In genomic region chr7:80023621-80024435, GRCm38 (mm10) we compare ENCODE assay signal across 7 mouse cellular contexts. TPM values are rescaled to one million over a fixed set of nuclear protein-coding genes. Genes with fewer than 3 reads are reported as not detected.
DNase-seq lines count a peak whose midpoint lies in the region; ATAC-seq and TF ChIP-seq lines count a peak whose summit lies in the region.

No protein-coding gene starts in this region.

- H3K27me3 ChIP-seq in testis, adult 2 months (ENCODE audit: control insufficient read depth, insufficient read depth, low read length): no peaks in the 10 kb centered on the region; the same call in 1 of the 2 replicates
- H3K27me3 ChIP-seq in hindbrain, embryonic 12.5 days: no peaks in the 10 kb centered on the region
- H3K27me3 ChIP-seq in liver, embryonic 16.5 days (ENCODE audit: control insufficient read depth, insufficient read depth, low read depth, low read length): peaks cover 22% of the 10 kb centered on the region

- peaks cover 7% of the 10 kb centered on the region for H3K4me1 ChIP-seq in testis, adult 2 months (ENCODE audit: control insufficient read depth, insufficient read depth, low read length)
- peaks cover 23% of the 10 kb centered on the region for H3K4me1 ChIP-seq in hindbrain, embryonic 12.5 days
- peaks cover 3% of the 10 kb centered on the region for H3K4me1 ChIP-seq in liver, embryonic 16.5 days (ENCODE audit: control insufficient read depth, low read depth, low read length)

- no peaks in the 10 kb centered on the region for H3K36me3 ChIP-seq in testis, adult 2 months (ENCODE audit: control insufficient read depth, insufficient read depth, low read length)
- H3K36me3 ChIP-seq in hindbrain, embryonic 12.5 days: no peaks in the 10 kb centered on the region
- no peaks in the 10 kb centered on the region for H3K36me3 ChIP-seq in liver, embryonic 16.5 days (ENCODE audit: control insufficient read depth, insufficient read depth)

- peak overlapping the region; percentile 88 for H3K4me2 ChIP-seq in hindbrain, embryonic 12.5 days (replicated peaks)
- H3K4me2 ChIP-seq in liver, embryonic 16.5 days (ENCODE audit: low read depth, low read length): peak overlapping the region; percentile 83

- no peak overlapping the region for H3K27ac ChIP-seq in testis, adult 2 months (ENCODE audit: control insufficient read depth, insufficient read depth, low read depth, low read length)
- H3K27ac ChIP-seq in hindbrain, embryonic 12.5 days: peak overlapping the region; percentile 96
- peak overlapping the region; percentile 90 for H3K27ac ChIP-seq in liver, embryonic 16.5 days (ENCODE audit: low read length)

- TF ChIP-seq POLR2A in testis, adult 2 months (IDR thresholded peaks at IDR 0.05; ENCODE audit: control insufficient read depth, low read depth, low read length): no peak

- H3K9ac ChIP-seq in hindbrain, embryonic 12.5 days: no peak overlapping the region
- H3K9ac ChIP-seq in liver, embryonic 16.5 days (ENCODE audit: low read depth, low read length): no peak overlapping the region; the same call in 1 of the 2 replicates

- 74% methylated on average over 5 of the region's 5 CpGs for WGBS in hindbrain, embryonic 12.5 days
- 52% methylated on average over 5 of the region's 5 CpGs for WGBS in liver, embryonic 16.5 days (ENCODE audit: insufficient replicate concordance)

- no peak for DNase-seq in testis, postnatal 10 days (ENCODE audit: low spot score)
- DNase-seq in embryo, embryonic 10.5 days (ENCODE audit: low spot score): peak; percentile 63
- no peak for DNase-seq in layer of hippocampus, postnatal 14 days (ENCODE audit: low spot score in 2 of 2)

- peak; percentile 28; the same call in 1 of the 2 replicates for TF ChIP-seq CTCF in testis, adult 2 months (IDR thresholded peaks at IDR 0.05; ENCODE audit: control insufficient read depth, insufficient read depth, insufficient replicate concordance, low read depth, low read length)

- H3K4me3 ChIP-seq in testis, adult 2 months (ENCODE audit: control insufficient read depth, low read depth, low read length): no peak overlapping the region
- peak overlapping the region; percentile 85; the same call in 1 of the 2 replicates for H3K4me3 ChIP-seq in hindbrain, embryonic 12.5 days
- H3K4me3 ChIP-seq in liver, embryonic 16.5 days (ENCODE audit: low read depth, low read length): peak overlapping the region; percentile 72; the same call in 1 of the 2 replicates

- ATAC-seq in hindbrain, embryonic 12.5 days (ENCODE audit: low FRiP score): no peak
- no peak for ATAC-seq in liver, embryonic 16.5 days (ENCODE audit: low read depth)
- peak; percentile 69 for ATAC-seq in neutrophil, adult 5-6 weeks (ENCODE audit: extremely low read depth, insufficient number of reproducible peaks, low FRiP score, poor library complexity, severe bottlenecking)

- H3K9me3 ChIP-seq in hindbrain, embryonic 12.5 days (replicated peaks): no peaks in the 10 kb centered on the region
- H3K9me3 ChIP-seq in liver, embryonic 16.5 days (replicated peaks; ENCODE audit: control insufficient read depth, low read length): no peaks in the 10 kb centered on the region

RNA-seq across cellular contexts. Expression of gene Zfp710, which starts 0.8 kb away (rescaled TPM):
- polyA plus RNA-seq in testis, adult 2 months (2012; rRNA removed): 3.8 and 5.1 TPM in 2 replicates
- polyA plus RNA-seq in hindbrain, embryonic 12.5 days (2016; fragmentation: Nextera tagmentation; extraction: Ambion mirVana): 26.0 and 26.4 TPM in 2 replicates
- polyA plus RNA-seq in liver, embryonic 16.5 days (2015; fragmentation: Nextera tagmentation; extraction: Ambion mirVana): 6.8 and 7.4 TPM in 2 replicates
- 64.9 and 67.2 TPM in 2 replicates for total RNA-seq in neutrophil, adult 5-6 weeks (2017)
- 10 to 100 TPM; 17.5 to 18.0 TPM for total RNA-seq in layer of hippocampus, postnatal 14 days (2021)
